Mouse (Mus musculus) monocyte, adult 5-6 weeks (primary cell): Measurements from ENCODE around the gene Antxr1. TPM values are rescaled to one million over a fixed set of nuclear protein-coding genes. Genes with fewer than 3 reads are reported as not detected.

ENCODE experiments used
- ATAC-seq: fragments of 153-309, 156-312 bp; replicated peaks from 2 replicates; pipeline ENCODE4 v1.8.0; 2017; ENCODE audit warnings: mild to moderate bottlenecking; ENCODE audit not compliant: low TSS enrichment, insufficient number of reproducible peaks, severe bottlenecking, poor library complexity, low FRiP score
- total RNA-seq: library from RNA; stranded (forward); fragments of 200-1000, 200-491, 200-594 nt; gene quantifications from 3 replicates; pipeline ENCODE4 v1.2.3, GENCODE M21; 2017

Antxr1 gene
- total RNA-seq, 1 experiment from 2014 or later = not detected

DNA sequence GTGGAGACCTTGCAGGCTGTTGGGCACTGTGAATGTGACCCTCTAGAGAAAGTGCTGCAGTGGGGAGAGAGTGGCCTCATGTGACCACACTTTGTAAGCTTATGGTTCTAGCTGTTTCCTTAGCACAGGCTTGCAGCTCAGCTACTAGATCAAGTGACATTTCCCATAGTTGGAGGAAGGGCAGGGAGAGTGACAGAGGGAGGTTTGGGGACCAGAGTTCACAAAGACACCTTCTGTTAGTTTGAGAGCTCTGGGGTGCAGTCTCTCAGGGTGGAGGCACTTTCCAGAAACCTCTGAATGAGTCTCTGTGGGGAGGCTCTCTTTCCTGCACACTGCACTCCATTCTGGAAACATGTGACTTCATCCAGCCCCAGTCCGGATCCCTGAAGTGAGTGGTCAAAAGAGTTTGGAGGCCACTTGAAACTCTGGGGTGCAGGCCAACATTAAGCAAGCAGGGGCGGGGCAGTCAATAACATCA is 119.5 kb downstream of the Antxr1 start:
- ATAC-seq = no peak

DNA sequence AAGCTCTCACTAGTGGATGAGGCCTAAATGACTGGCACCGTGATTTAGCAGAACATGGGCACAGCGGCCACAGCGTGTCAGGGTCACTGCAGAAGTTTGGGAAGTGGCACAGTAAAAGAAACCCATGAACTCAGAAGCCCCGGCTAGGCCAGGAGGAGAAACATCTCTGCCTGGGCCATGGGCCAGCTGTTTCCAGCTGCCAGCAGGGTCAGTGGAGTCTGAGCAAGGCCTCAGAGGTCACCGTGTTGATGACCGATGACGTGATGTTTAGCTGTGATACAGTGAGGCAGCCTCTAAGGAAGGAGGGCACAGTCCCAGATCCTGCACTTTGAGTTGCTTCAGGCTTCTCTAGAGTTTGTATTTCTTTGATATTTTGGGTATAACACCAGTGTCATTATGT is 122.4 kb downstream of the Antxr1 start:
- ATAC-seq = no peak

DNA sequence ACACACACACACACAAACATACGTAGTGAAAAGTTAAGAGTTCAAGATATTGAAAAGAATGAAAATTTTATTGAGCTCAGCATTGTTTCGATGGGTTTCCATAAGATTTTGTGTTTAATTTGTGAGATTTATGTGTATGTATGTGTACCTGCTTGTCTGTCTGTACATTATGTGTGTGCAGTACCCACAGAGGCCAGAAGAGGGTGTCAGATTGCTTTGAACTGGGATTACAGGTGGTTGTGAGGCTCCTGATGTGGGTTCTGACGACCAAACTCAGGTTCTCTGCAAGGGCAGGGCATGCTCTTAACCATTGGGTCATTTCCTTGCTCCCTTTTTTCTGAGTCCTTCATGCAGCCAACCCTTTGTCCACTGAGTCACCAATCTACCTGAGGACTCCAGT is 124.1 kb downstream of the Antxr1 start:
- ATAC-seq = no peak

- no peak for ATAC-seq
Measured at GRCm38 (mm10) chr6:87207373-87207982, 128.1 kb downstream of the Antxr1 start.

DNA sequence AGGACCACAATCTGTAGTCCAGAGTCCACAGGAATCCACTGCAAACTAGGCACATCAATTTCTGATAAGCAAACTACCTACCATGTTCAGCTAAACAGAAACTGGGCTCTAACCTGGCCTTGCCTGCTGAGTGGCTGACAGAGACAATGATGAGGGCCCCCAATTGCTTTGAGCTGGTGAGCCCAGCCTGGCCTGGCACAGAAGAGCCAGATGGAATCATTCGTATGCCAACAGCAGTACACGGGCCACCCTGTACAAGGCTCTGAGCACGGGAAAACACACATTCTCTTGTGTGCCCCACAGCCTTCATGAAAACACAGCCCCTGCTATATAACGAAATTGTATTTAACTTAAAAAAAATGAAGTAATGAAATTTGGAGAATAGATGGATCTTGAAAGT is 128.8 kb downstream of the Antxr1 start:
- ATAC-seq = no peak

DNA sequence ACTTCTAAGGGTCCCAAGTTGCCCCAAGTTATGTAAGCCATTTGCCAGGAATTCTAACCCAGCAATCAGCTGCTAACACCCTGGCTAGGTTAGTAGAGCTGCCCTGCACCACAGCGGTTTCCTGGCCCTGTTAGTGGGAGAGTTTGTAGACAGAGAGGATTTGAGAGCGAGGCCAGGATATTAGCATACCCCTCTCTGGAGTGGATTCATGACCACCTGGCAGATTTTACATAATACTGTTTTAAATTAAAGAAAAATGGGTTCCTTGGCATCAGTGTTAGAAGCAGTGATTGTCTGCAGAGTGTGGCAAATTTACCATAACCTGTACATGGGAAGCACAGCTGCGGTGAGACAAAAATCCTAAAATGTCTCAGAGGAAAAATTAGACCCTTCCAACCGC is 132.2 kb downstream of the Antxr1 start:
- no peak for ATAC-seq

DNA sequence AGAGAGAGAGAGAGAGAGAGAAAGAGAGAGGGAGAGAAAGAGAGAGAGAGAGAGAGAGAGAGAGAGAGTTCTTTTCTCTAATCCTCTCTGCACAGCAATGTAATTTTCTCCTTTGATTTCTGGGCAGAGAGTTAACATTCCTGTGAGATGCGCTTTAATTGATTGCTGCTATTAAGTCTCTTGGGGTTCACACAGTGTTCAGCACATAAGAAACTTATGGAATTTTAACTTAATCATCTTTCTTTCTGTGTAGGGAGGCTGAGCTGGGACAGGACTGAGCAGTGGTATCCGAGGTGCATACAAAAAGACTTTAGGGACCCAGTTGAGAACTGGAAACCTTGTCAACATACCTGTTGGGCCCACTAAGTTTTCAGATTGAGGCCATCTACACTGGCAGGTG is 132.6 kb downstream of the Antxr1 start:
- ATAC-seq = no peak

- ATAC-seq = no peak
Measured at GRCm38 (mm10) chr6:87202048-87202605, 133.5 kb downstream of the Antxr1 start.

DNA sequence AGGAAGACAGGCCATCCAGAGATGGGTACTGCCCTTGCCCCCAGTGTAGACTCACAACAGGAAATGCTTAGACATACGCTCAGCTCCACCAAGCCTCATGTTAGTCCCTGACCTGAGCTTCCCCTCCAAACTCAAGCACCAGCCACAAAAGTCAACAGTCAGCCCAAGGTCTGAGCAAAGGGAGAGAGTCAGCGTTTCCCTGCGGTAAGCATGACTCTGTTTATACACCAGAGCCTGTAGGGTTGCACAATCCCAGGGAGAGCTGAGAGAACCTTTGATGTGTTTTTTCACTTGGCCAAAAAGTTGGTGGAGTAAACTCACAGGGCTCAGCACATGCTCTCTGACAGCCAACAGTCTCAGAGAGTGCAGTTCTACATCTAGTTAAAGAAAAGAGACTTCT is 145.9 kb downstream of the Antxr1 start:
- ATAC-seq = no peak

DNA sequence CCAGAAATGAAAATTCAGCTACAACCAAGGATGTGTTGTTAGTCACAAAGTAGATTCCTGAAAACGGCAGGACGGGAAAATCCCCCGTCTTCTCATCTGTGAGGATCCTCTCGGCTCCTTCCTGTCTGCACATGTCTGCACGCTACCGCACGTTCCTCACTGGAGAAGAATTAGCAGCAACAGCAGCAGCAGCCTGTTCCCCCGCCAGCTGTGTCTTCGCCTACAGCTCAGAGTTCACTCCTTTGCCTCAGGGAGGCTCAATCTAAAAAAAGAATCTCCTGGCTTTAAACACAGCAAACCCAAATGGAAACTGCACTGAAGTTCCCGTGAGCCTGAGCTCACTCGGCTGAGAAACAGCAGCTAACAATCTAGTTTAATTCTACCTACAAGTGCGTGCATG is 148.6 kb downstream of the Antxr1 start:
- no peak for ATAC-seq

GRCm38 (mm10) chr6:87184418-87184817 is 151.2 kb downstream of the Antxr1 start:
- no peak for ATAC-seq

DNA sequence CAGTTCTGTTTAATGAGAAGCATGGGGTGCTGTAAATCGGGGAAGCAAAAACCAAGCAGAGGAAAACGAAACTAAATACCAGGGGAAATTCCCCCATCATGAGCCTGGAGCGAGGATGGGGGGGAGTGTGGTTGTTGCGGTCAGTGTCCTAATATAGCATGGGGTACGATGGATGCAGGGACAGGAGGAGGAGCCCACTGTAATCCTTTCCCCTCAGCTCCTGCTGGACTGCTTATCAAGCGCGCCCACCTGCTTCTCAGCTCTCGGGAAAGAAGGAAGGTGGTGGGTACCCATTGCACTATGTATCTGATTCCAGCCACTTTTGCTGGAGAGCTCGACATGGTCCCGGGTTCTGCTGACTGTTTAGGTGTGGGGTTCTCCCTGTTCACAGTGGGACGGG is 151.6 kb downstream of the Antxr1 start:
- no peak for ATAC-seq

- no peak for ATAC-seq
Measured at GRCm38 (mm10) chr6:87183159-87183558, 152.5 kb downstream of the Antxr1 start.

GRCm38 (mm10) chr6:87182736-87183135 is 152.9 kb downstream of the Antxr1 start:
- no peak for ATAC-seq

GRCm38 (mm10) chr6:87171461-87171860 is 164.2 kb downstream of the Antxr1 start:
- ATAC-seq = no peak

GRCm38 (mm10) chr6:87170875-87171274 is 164.7 kb downstream of the Antxr1 start:
- ATAC-seq = no peak

- ATAC-seq = no peak
Measured at GRCm38 (mm10) chr6:87170277-87170676, 165.3 kb downstream of the Antxr1 start.

- ATAC-seq = no peak
Measured at GRCm38 (mm10) chr6:87168021-87168420, 167.6 kb downstream of the Antxr1 start.

DNA sequence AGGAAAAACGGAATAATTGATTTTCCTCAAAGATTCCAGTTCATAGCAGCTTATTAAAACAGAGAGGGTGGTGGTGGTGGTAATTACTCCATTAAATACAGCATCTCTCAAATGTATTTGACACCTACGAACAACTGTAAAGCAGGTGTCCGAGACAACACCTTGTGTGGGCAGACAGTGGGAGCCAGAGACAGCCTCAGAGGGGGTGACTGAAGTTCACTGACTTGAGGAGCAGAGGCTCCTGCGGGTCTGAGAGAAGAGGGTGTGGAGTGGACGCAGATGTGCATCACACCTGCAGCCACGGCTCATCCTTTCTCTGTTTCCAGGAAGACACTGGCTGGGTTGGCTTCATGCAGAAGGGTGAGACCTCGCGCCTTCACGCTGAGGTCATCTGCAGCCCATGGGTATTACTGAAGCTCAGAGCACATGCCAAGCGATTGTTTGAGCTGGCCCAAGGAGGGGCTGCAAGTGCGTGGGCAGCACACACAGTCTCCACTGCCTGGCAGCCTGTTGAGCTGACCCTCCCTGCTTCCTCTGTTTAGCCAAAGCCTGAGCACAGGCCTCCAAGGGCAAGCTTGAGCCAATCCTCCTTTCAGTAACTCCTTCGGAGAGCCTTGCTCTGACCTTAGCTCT is 168.8 kb downstream of the Antxr1 start:
- no peak for ATAC-seq

- no peak for ATAC-seq
Measured at GRCm38 (mm10) chr6:87165536-87166311, 169.9 kb downstream of the Antxr1 start.
